Mouse (Mus musculus) midbrain, postnatal 0 days (tissue): ENCODE data around the gene Man1c1. TPM values are rescaled to one million over a fixed set of nuclear protein-coding genes. Genes with fewer than 3 reads are reported as not detected.

ENCODE experiments used
- ATAC-seq: fragments of 200-750 bp; cut with Nextera tagmentation; 2 replicates; pipeline ENCODE4 v1.8.0; 2017; ENCODE audit warnings: moderate number of reproducible peaks, mild to moderate bottlenecking, moderate TSS enrichment, moderate library complexity; ENCODE audit not compliant: low FRiP score
- DNase-seq: peaks from one replicate; pipeline ENCODE4 v3.0.0-alpha.2; 2015; ENCODE audit warnings: low spot score
- H3K27ac ChIP-seq: fragments of 300-500 bp; sonication (generic); 2 replicates; pipeline ENCODE4 v1.5.1; 2014; ENCODE audit warnings: low read depth, mild to moderate bottlenecking, low read length, mixed read lengths
- H3K27me3 ChIP-seq: fragments of 300-500 bp; sonication (generic); 2 replicates; pipeline ENCODE4 v1.6.1; 2014; ENCODE audit warnings: low read length, control low read depth, mixed read lengths; ENCODE audit not compliant: insufficient read depth
- H3K36me3 ChIP-seq: fragments of 300-500 bp; sonication (generic); 2 replicates; pipeline ENCODE4 v1.6.1; 2014; ENCODE audit warnings: low read length, control low read depth, mixed read lengths; ENCODE audit not compliant: insufficient read depth
- H3K4me1 ChIP-seq: fragments of 300-500 bp; sonication (generic); 2 replicates; pipeline ENCODE4 v1.6.1; 2014; ENCODE audit warnings: mild to moderate bottlenecking, control low read depth, antibody characterized with exemption, low read length, mixed read lengths; ENCODE audit not compliant: insufficient read depth
- H3K4me2 ChIP-seq: fragments of 300-500 bp; sonication (generic); 2 replicates; pipeline ENCODE4 v1.6.1; 2014; ENCODE audit warnings: low read depth, mild to moderate bottlenecking, low read length, mixed read lengths; ENCODE audit not compliant: poor library complexity, severe bottlenecking
- H3K4me3 ChIP-seq: fragments of 300-500 bp; sonication (generic); 2 replicates; pipeline ENCODE4 v1.5.1; 2014; ENCODE audit warnings: low read depth, mild to moderate bottlenecking, low read length, moderate library complexity
- H3K9ac ChIP-seq: fragments of 300-500 bp; sonication (generic); replicated peaks from 2 replicates; pipeline ENCODE4 v1.6.1; 2014; ENCODE audit warnings: mild to moderate bottlenecking, low read length, moderate library complexity, mixed read lengths; ENCODE audit not compliant: poor library complexity, severe bottlenecking
- H3K9me3 ChIP-seq: fragments of 300-500 bp; sonication (generic); 2 replicates; pipeline ENCODE4 v1.6.1; 2016; ENCODE audit warnings: low read length, control low read depth
- CTCF ChIP-seq: IDR thresholded peaks from 2 replicates; pipeline ENCODE4 v1.5.1; 2016; ENCODE audit warnings: antibody characterized with exemption, mild to moderate bottlenecking
- WGBS: fragments of 180-500 bp; shearing (Covaris S2); extraction: QIAGEN DNeasy Blood & Tissue Kit; methylation state at CpG from one replicate; pipeline ENCODE4 v1.1.7; 2014; 5-methylcytosine and 5-hydroxymethylcytosine counted together
- polyA plus RNA-seq: library from polyadenylated mRNA; unstranded; fragments of >200 nt; fragmentation: Nextera tagmentation; extraction: Ambion mirVana; gene quantifications from 2 replicates; pipeline ENCODE4 v1.2.1, GENCODE M21; 2015
- total RNA-seq: library from RNA; depleted of rRNA; stranded (reverse); fragments of >200 nt; gene quantifications from 2 replicates; pipeline ENCODE4 v1.2.3, GENCODE M21; 2014

Gene Man1c1
- total and polyA plus RNA-seq, 2 experiments from 2014 or later, result 3.4 to 28.7 TPM

DNA sequence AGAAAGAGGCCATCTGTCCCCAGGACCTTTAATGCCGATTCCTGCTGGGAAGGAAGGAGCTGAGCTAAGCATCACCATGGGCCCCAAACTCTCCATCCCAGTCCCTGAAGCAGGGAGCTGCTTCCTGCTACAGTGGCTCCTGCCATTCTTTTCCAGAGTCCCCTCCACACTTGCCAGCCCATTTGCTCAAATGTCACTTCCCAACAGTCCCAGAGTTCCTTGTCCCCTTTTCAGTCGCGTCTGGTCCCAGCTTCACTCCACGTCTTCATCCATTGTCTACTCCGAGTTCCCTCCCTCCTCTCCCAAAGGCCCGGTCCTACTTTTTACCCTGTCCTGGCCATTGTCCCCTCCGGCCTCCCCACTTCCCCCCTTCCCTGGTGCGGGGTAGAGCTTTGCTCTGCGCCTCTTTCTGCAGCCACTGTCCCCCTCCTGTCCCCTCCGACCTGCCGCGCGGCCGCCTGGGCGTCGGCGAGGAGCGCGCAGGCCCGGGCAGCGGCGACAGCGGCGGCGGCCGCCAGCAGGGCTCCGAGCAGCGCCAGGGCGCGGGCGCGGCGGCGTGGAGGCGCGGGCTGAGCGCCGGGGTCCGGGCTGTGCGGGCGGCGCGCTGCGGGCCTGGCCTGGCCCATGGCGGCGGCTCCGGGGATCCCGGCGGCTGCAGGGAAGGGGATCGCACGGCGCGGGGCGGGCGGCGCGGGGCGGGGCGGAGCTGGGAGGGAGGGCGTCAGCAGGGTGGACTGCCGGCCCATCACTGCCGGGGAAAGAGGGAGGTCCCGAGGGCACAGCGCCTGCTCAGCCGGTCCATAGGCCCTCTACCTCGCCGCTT is 152.4 kb downstream of the Man1c1 start, which contains the start of gene Selenon:
TSS of gene Selenon (minus strand) at position 673 of the 823 bp plus-strand sequence.
- Histone ChIP-seq H3K9ac (peak within 1 kb of the TSS; percentile 96), H3K27me3 (no peaks in the 10 kb centered on the region), H3K36me3 (peaks cover 8% of the 10 kb centered on the region; the same call in 1 of the 2 replicates), H3K4me1 (peaks cover 7% of the 10 kb centered on the region), H3K27ac (peak within 1 kb of the TSS; percentile 81), H3K9me3 (no peaks in the 10 kb centered on the region), H3K4me2 (peak within 1 kb of the TSS; percentile 86), H3K4me3 (peak within 1 kb of the TSS; percentile 81)
- under 1% methylated on average over 57 of the region's 67 CpGs for WGBS
- ATAC-seq, result peak; percentile 64
- peak; percentile 52 for DNase-seq
- TF ChIP-seq CTCF, result no peak

DNA sequence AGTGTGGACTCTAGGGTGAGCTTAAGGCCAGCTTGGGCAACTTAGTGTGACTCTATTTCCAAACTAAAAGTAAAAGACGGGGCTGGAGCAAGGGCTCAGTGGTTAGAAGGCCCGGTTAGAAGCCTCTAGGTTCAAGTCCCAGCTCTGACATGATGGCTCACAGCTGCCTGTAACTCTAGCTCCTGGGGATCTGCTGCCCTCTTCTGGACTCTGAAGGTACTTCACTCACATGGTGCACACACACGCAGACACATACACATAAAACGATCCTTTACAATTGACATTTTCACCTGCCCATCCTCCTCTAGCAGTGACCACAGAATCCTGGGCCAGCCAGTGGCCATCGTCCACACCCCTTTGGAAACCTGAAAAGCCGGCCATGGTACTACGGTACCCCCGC is 154.2 kb downstream of the Man1c1 start:
- Histone ChIP-seq H3K4me3 (no peak overlapping the region), H3K27me3 (no peaks in the 10 kb centered on the region), H3K9me3 (no peaks in the 10 kb centered on the region), H3K4me1 (peaks cover 7% of the 10 kb centered on the region), H3K36me3 (peaks cover 20% of the 10 kb centered on the region), H3K9ac (no peak overlapping the region), H3K27ac (no peak overlapping the region), H3K4me2 (no peak overlapping the region)
- no peak for DNase-seq
- 99% methylated on average over 8 of the region's 8 CpGs for WGBS
- TF ChIP-seq CTCF, result peak; percentile 54
- no peak for ATAC-seq

DNA sequence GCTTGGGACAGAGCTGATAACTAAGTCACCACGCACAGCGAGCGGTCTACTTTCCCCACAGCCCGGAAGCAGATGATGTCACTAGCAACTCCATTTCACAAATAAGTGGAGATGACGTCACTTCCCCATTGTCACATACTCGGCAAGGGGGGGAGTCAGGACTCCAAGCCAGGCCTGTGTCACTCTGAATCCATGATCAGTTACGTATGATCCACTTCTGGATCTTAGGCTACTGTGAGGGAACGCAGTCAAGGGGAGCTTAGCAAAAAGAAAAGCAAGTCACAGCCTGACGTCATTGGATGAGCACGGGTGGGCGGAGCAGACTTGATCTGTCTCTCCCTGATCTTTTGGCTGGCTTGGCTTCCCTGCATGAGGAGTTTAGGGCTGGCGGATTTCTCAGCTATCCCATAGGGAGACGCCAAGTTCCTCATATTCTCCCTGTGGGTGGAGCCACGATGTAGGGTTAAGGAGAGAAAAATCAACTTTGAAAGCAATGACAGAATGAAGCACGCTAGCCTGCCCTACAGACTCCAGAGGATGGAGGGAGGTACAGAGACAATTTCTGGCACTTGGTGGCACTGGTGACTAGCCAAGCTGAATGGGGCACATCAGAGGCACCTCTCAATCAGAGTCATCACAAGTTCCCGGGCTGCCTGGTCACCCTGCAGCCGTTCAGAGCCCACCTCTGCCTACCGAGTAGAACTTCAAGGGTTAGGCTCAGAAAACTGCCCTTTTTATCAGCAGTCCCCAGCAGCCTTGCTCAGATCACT is 155.7 kb downstream of the Man1c1 start:
- Histone ChIP-seq H3K27ac (no peak overlapping the region), H3K27me3 (no peaks in the 10 kb centered on the region), H3K4me3 (no peak overlapping the region), H3K9me3 (no peaks in the 10 kb centered on the region), H3K4me1 (peaks cover 7% of the 10 kb centered on the region), H3K4me2 (no peak overlapping the region), H3K36me3 (peaks cover 33% of the 10 kb centered on the region), H3K9ac (no peak overlapping the region)
- peak; percentile 60 for TF ChIP-seq CTCF
- DNase-seq (no peak), ATAC-seq (no peak)
- 58% methylated on average over 18 of the region's 18 CpGs for WGBS

DNA sequence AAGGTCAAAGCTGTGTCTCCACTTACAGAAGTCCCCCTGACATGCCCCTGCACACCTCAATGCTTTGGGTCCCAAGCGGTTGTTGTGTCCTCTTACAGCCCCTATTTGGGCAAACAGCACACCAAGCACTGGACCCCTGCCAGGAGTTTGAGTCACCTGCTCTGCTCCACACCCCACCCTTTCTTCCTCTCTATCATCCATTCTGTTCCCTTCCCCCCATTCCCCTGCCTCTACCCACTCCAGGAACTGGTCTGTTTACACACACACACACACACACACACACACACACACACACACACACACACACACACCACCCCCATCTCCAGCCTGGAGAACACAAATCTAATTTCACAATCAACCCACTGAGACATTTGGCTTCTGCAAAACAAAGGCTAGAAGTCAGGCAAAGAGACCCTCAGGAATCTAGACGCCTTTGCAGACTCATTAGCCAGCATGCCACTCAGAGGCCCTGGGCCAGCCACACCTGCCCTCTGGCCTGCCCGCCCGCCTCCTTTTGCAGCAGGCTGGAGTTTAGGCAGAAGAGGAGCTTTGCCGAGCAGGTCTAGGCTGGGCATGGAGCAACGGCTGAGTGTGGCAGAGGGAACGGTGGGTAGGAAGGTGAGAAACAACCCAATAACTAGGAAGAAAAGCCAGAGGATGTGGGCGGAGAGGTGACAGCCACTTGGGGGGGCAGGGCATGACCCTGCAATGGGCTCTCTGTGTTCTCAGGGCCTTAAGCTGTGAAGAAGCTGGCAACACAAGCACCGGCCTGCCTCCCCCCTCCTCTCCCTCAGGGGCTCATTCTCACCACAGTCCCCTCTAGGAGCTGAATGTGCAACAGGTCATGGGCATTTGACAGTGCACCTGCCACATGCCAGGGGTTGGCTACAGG is 157.0 kb downstream of the Man1c1 start:
- no peaks in the 10 kb centered on the region for H3K9me3 ChIP-seq
- WGBS, result 73% methylated on average over 9 of the region's 9 CpGs
- no peak for ATAC-seq
- peaks cover 46% of the 10 kb centered on the region for H3K36me3 ChIP-seq
- no peak for TF ChIP-seq CTCF
- no peak for DNase-seq
- no peak overlapping the region for H3K4me2 ChIP-seq
- H3K4me1 ChIP-seq, result peaks cover 7% of the 10 kb centered on the region
- no peak overlapping the region for H3K9ac ChIP-seq
- no peak overlapping the region for H3K4me3 ChIP-seq
- H3K27ac ChIP-seq, result no peak overlapping the region
- no peaks in the 10 kb centered on the region for H3K27me3 ChIP-seq

DNA sequence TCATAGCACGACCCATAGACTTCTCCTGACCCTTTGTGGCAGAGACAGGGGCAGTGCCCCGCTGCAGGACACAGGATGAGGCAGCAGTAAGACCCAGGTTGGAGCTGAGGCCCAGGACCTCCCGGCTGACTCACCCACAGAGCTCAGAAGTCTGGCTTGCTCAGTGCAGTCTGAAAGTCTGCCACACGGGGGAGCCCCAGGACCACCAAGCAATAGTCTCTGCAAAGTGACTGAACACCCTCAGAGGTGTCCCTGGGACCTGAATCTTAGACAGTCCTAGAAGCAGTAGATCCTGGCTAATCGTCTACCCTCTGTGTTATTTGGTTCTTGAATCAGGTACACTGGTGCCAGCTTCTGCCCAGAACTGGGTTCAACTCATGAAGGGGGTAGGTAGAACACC is 160.8 kb downstream of the Man1c1 start:
- peak; percentile 87 for DNase-seq
- H3K36me3 ChIP-seq, result peaks cover 63% of the 10 kb centered on the region
- 6% methylated on average over 5 of the region's 5 CpGs for WGBS

More for the DNA sequence above, 160.8 kb downstream of the Man1c1 start:
- peak; percentile 97 for TF ChIP-seq CTCF
- Histone ChIP-seq H3K27ac (no peak overlapping the region), H3K4me3 (no peak overlapping the region), H3K9ac (0 out of 2 replicates have a peak overlapping the region, but pooled peaks have one; percentile 8), H3K4me1 (no peaks in the 10 kb centered on the region), H3K9me3 (no peaks in the 10 kb centered on the region), H3K4me2 (no peak overlapping the region), H3K27me3 (no peaks in the 10 kb centered on the region)
- ATAC-seq, result peak; percentile 58
